Mouse (Mus musculus) monocyte, adult 59 days (primary cell): ENCODE measurements around the gene Ncoa6. TPM values are rescaled to one million over a fixed set of nuclear protein-coding genes. Genes with fewer than 3 reads are reported as not detected.

Experiments used
- total RNA-seq, 2 experiments: library from RNA; stranded (reverse); gene quantifications; one replicate each; pipeline ENCODE4 v1.2.4; 2023

The Ncoa6 gene
- total RNA-seq: 10 to 100 TPM; 60.0 to 70.4 TPM

DNA sequence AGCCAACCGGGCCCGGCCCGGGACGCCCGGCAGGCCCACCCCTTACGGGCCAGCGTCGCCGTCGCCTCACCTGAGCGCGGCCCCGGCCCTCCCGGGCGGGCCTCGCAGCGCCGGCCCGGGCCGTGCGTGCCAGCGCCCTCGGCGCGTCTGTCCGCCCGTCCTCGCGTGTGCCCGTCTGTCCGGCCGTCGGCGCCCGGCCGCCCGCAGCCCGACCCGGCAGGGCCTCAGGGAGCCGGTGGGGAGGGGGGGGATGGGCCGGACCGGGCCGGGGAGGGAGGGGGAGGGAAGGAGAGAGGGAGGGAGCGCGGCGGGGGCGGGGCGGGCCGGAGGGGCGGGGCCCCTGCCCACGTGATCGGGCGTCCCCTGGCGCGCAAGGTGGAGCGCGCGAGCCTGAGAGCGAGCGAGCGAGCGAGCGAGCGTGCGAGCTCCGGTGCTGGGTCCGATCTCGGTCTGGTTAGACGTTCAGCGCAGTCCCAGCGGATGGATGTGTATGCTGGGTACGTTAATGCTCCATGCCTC, at the start of gene Ncoa6:
Gene Ncoa6, minus strand, starts transcription at position 325 of the 519 bp plus-strand sequence.

GRCm38 (mm10) chr2:155517455-155518423, 44.0 kb upstream of the Ncoa6 start, which contains the start of the genes Acss2 and Ggt7:
Gene Acss2 (plus strand): TSS chr2:155517948.
Gene Ggt7 (minus strand): TSS chr2:155518237.

DNA sequence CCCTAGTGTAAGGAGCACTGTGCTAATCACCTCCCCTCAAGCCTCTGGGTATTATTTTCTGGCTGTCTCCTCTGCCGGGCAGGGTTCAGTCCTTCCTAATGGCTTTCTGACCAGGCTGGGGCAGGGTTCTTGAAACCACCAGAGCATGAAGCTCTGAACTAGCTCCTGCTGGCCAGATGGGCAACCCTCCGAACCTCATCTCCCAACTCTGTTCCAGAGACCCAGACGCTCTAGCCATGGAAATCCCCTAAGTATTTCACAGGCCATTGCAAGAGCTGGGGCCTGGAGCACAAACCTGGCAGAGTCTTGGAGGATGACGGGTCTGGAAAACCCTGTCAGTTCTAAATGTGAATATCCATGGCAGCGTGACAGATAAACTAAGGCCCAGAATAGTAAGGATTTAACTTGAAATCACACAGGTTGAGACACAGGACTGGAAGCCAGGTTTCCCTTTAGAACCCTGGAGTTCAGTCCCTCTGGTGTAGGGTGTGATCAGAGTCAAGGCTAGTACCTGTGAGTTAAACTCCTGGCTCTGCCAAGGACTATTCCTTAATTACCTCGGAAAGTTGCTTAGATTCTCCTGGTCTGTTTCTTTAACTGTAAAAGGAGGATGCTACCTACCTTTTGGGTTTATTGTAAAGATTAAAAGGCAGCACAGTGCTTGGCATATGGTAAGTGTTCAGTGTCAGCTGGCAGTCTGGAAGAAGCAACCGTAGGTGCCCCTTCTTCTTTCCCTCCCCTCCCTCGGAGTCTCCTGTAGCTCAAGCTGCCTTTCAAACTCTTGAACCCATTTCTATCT, 93.2 kb downstream of the Ncoa6 start, which contains the start of gene Trp53inp2:
Gene Trp53inp2, plus strand, starts transcription at position 799 of the 799 bp plus-strand sequence.

DNA sequence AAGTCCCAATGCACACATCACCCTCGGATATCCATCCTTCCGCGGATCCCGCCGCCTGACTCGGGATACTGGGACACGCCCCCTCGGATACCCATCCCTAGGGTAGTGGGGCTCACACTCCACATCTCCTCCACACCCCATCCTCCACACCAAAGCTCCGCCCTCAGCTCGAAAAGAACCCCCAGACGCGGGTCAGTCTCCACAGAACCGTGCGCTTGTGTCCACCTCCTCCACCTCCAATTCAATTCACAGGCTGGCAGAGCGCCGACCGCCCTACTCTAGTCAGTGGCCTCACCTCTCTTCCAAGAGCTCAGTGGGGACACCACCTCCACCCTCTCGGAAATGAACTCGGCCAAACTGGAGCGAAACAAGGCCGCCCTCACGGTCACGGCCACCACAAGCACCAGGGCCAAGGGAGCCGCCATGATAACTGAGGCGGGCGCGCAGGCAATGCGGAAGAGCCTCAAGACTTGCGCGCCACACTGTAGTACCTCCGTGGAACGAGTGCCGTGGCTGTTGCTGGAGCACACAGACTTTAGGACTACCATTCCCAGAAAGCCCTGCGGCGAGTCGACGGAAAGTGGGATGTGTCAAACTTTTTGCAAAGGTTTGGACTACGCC, 116.6 kb downstream of the Ncoa6 start, which contains the start of gene Pigu:
Gene Pigu, minus strand, starts transcription at position 460 of the 621 bp plus-strand sequence.

Other genes with a start within 250 kb of the Ncoa6 start
- 100 to 1,000 TPM in 1 of 2 experiments, 10 to 100 TPM in 1; 99.5 to 122 TPM for gene Dynlrb1, start 237.4 kb downstream of the Ncoa6 start, total RNA-seq
- gene Map1lc3a, start 197.6 kb downstream of the Ncoa6 start, total RNA-seq: 10 to 100 TPM; 48.5 to 57.6 TPM
- gene Pigu, start 116.5 kb downstream of the Ncoa6 start, total RNA-seq: 10 to 100 TPM; 17.7 to 20.2 TPM
- gene Trp53inp2, start 92.8 kb downstream of the Ncoa6 start, total RNA-seq: 100 to 1,000 TPM; 174 to 200 TPM
- 10 to 100 TPM; 15.5 to 16.7 TPM for gene Acss2, start 44.1 kb upstream of the Ncoa6 start, total RNA-seq
- not detected for gene Ggt7, start 44.3 kb upstream of the Ncoa6 start, total RNA-seq
- 10 to 100 TPM; 33.7 to 39.6 TPM for gene Gss, start 118.9 kb upstream of the Ncoa6 start, total RNA-seq
- gene Myh7b, start 137.3 kb upstream of the Ncoa6 start, total RNA-seq: under 1 TPM in 1 of 2 experiments, not detected in 1; 0.12 TPM
- gene Trpc4ap, start 218.5 kb upstream of the Ncoa6 start, total RNA-seq: 100 to 1,000 TPM; 187 to 191 TPM